Mouse (Mus musculus) NIH3T3 (cell line): ENCODE measurements around the gene Ugt1a6b.
"Not testable (repeated sequence)": the region's sequence is repeated elsewhere in the genome, so short reads cannot be mapped to it uniquely, and the experiment has no call there.

Experiments
- DNase-seq: peaks from one replicate; pipeline ENCODE4 v3.0.0-alpha.2; 2012; ENCODE audit warnings: low read depth

Gene Ugt1a6b

DNA sequence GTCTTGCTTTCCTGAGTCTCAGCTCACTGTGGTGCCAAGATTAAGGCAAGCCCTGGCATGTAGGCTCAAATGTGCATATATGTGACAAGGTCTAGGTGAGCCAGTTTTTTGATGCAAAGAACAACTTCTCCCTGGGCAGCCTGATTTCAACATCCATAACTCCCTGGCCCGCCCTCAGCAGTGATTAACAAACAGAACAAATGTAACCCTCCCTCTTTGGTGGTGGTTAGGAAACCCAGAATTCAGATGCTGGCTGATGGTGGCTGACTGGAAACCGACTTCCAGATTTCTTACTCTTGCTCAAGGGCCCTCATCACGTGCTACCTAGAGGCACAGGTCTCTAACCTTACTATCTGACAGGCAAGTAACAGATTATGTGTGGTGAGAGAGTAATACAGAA is at the start of gene Ugt1a6b:
TSS of gene Ugt1a6b (plus strand) at position 234 of the 400 bp plus-strand sequence.
- DNase-seq, result peak; percentile 81

DNA sequence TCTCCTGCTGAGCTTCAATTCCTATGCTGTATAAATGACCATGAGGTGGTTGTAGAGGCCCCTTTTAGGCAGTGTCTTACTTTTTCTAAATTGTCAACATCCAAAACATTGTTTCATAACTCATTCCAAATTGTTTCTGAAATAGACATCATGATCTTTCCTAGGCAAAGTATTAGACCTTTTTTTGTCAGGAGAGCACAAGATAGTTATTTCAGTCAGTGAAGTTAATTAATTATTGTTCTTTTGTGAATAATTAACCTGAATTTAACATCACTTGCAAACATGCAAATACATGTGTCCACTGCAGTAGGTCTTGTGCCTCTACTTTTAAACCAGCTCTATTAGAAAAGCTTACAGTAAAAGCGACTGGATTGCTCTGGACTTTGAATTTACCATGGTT is 48.0 kb upstream of the Ugt1a6b start, which contains the start of gene Ugt1a10:
TSS of gene Ugt1a10 (plus strand) at position 301 of the 400 bp plus-strand sequence.
- no peak for DNase-seq

- not testable (repeated sequence) for DNase-seq
Measured at GRCm38 (mm10) chr1:88066472-88067102, 36.5 kb upstream of the Ugt1a6b start.

GRCm38 (mm10) chr1:88070495-88070894 is 32.6 kb upstream of the Ugt1a6b start, which contains the start of gene Ugt1a9:
Gene Ugt1a9 (plus strand): TSS chr1:88070800.
- DNase-seq, result no peak

- no peak for DNase-seq
Measured at GRCm38 (mm10) chr1:88070902-88071301, 32.1 kb upstream of the Ugt1a6b start.

DNA sequence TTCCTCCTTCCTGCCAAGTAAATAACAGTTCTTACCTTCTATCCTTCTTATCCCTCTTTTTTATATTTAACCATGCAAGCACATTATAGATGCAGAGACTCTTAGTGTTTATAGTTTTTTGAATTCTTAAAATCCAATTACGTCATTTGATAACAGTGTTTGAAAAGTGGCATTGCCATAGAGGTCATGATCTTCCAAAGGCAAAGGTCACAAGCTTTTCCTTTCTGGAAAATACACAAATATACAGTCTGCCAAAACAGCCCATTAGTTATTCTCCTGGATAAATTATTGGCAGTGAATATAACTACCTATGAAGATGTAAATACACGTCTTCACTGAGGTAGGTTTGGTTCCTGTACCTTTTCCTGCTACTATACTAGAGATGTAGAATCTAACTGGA is 28.6 kb upstream of the Ugt1a6b start:
- DNase-seq, result no peak

DNA sequence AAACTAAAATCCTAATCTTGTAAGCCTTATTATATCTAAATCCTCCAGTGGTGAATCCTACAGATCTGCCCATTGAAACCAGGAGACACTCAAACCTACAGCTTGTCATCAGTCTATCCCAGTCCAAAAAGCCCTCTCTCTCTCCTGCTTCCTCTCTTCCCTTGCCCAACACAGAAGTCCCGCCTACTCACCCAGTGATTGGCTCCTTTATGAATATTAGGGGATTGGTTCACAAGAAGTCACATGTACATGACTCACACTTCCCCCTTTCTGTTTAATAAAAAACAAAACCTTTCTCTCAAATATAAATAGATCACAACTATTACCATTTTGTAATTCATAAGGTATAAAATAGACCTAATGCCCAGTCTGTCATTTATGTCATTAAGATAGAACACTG is 25.9 kb upstream of the Ugt1a6b start:
- DNase-seq, result peak; percentile 52

- DNase-seq, result no peak
Measured at GRCm38 (mm10) chr1:88081670-88082069, 21.4 kb upstream of the Ugt1a6b start.

GRCm38 (mm10) chr1:88086125-88086524 is 16.9 kb upstream of the Ugt1a6b start:
- no peak for DNase-seq

- no peak for DNase-seq
Measured at GRCm38 (mm10) chr1:88087513-88087912, 15.5 kb upstream of the Ugt1a6b start, which contains the start of gene Ugt1a8. Gene Ugt1a8 (plus strand): TSS chr1:88087813.

GRCm38 (mm10) chr1:88092341-88092740 is 10.7 kb upstream of the Ugt1a6b start:
- DNase-seq, result no peak

- DNase-seq, result peak; percentile 81
Measured at GRCm38 (mm10) chr1:88094270-88094676, 8.8 kb upstream of the Ugt1a6b start.

GRCm38 (mm10) chr1:88094941-88095492 is 8.0 kb upstream of the Ugt1a6b start, which contains the start of gene Ugt1a7c:
Gene Ugt1a7c (plus strand): TSS chr1:88095062.
- DNase-seq, result peak; percentile 87

GRCm38 (mm10) chr1:88098546-88098945 is 4.5 kb upstream of the Ugt1a6b start:
- DNase-seq, result not testable (repeated sequence)

GRCm38 (mm10) chr1:88099691-88100090 is 3.4 kb upstream of the Ugt1a6b start:
- DNase-seq, result peak; percentile 82

- DNase-seq, result peak; percentile 85
Measured at GRCm38 (mm10) chr1:88103697-88104468, 831 bp downstream of the Ugt1a6b start.

DNA sequence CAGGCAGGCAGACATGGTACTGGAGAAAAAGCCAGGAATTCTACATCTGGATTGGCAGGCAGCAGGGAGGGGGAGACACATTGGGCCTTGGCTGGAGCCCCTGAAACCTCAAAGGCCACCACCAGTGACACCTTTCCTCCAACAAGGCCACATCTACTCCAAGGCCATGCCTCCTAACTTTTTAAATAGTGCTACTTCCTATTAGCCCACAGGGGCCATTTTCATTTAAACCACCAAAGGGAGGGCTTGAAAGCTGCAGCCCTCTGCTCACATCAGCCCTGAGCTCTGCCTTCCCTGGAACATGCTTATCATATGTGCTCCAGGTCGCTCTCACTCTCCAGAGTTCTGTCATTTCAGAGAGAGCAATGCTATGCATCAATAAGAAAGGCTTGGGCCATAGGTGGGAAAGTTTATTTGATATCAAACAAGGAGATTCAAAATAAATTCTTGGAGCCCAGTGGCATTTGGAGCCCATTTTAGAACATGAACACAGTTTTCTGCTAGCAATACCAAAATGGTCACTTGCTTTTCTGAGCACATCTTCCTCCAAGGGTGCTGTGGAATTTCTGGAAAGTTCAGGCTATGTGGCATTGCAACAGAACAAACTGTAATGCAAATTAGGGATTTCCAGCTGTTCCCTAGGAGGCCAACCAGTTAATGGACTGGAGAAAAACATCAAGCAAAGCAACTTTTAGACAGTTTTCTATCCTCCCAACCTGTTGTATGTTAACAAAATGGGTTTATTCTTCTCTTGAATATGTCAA is 1.8 kb downstream of the Ugt1a6b start:
- peak; percentile 61 for DNase-seq

GRCm38 (mm10) chr1:88105656-88106055 is 2.6 kb downstream of the Ugt1a6b start:
- no peak for DNase-seq

- DNase-seq, result not testable (repeated sequence)
Measured at GRCm38 (mm10) chr1:88109027-88109557, 6.0 kb downstream of the Ugt1a6b start.

- DNase-seq, result not testable (repeated sequence)
Measured at GRCm38 (mm10) chr1:88109604-88110003, 6.6 kb downstream of the Ugt1a6b start.

GRCm38 (mm10) chr1:88112769-88113168 is 9.7 kb downstream of the Ugt1a6b start:
- DNase-seq, result not testable (repeated sequence)

GRCm38 (mm10) chr1:88120550-88120949 is 17.5 kb downstream of the Ugt1a6b start:
- peak; percentile 43 for DNase-seq
